Mouse (Mus musculus) cerebellum, adult 11 months (tissue): ENCODE data around the gene Galnt9.

Source experiments
- DNase-seq: peaks from one replicate; pipeline ENCODE4 v3.0.0; 2022

The Galnt9 gene

GRCm38 (mm10) chr5:110543951-110544690, at the start of gene Galnt9:
Gene Galnt9, plus strand, starts transcription at chr5:110544355.
- peak; percentile 77 for DNase-seq

- no peak for DNase-seq
These were observed 49.8 kb upstream of the Galnt9 start for GRCm38 (mm10) chr5:110494396-110494795.

GRCm38 (mm10) chr5:110495051-110495450, 49.1 kb upstream of the Galnt9 start:
- DNase-seq = no peak

GRCm38 (mm10) chr5:110497556-110497955, 46.6 kb upstream of the Galnt9 start:
- DNase-seq = peak; percentile 19

GRCm38 (mm10) chr5:110498071-110498470, 46.1 kb upstream of the Galnt9 start:
- no peak for DNase-seq

- DNase-seq = no peak
These were observed 43.9 kb upstream of the Galnt9 start for GRCm38 (mm10) chr5:110500233-110500632.

GRCm38 (mm10) chr5:110503361-110503760, 40.8 kb upstream of the Galnt9 start:
- no peak for DNase-seq

- no peak for DNase-seq
These were observed 38.4 kb upstream of the Galnt9 start for GRCm38 (mm10) chr5:110505611-110506294.

GRCm38 (mm10) chr5:110506295-110506616, 37.9 kb upstream of the Galnt9 start:
- DNase-seq = no peak

GRCm38 (mm10) chr5:110506856-110507255, 37.3 kb upstream of the Galnt9 start:
- no peak for DNase-seq

GRCm38 (mm10) chr5:110507943-110508342, 36.2 kb upstream of the Galnt9 start:
- DNase-seq = no peak

- DNase-seq = no peak
These were observed 33.8 kb upstream of the Galnt9 start for GRCm38 (mm10) chr5:110510357-110510756.

- no peak for DNase-seq
These were observed 30.4 kb upstream of the Galnt9 start for GRCm38 (mm10) chr5:110513791-110514190.

- no peak for DNase-seq
These were observed 29.5 kb upstream of the Galnt9 start for GRCm38 (mm10) chr5:110514694-110515093.

GRCm38 (mm10) chr5:110516390-110516789, 27.8 kb upstream of the Galnt9 start:
- peak; percentile 44 for DNase-seq

GRCm38 (mm10) chr5:110518086-110518783, 25.9 kb upstream of the Galnt9 start:
- DNase-seq = no peak

- DNase-seq = no peak
These were observed 23.2 kb upstream of the Galnt9 start for GRCm38 (mm10) chr5:110520974-110521373.

GRCm38 (mm10) chr5:110521822-110522221, 22.3 kb upstream of the Galnt9 start:
- DNase-seq = no peak

- DNase-seq = no peak
These were observed 20.9 kb upstream of the Galnt9 start for GRCm38 (mm10) chr5:110523296-110523695.

GRCm38 (mm10) chr5:110525701-110526100, 18.5 kb upstream of the Galnt9 start:
- DNase-seq = no peak

- DNase-seq = no peak
These were observed 17.6 kb upstream of the Galnt9 start for GRCm38 (mm10) chr5:110526556-110526955.

GRCm38 (mm10) chr5:110531091-110531490, 13.1 kb upstream of the Galnt9 start:
- DNase-seq = no peak

- DNase-seq = no peak
These were observed 9.8 kb upstream of the Galnt9 start for GRCm38 (mm10) chr5:110534402-110534801.

- DNase-seq = no peak
These were observed 8.2 kb upstream of the Galnt9 start for GRCm38 (mm10) chr5:110535964-110536363.
